In genomic region chr19:45079769-45080515, GRCm38 (mm10) we compare ENCODE assay signal across 9 mouse cellular contexts. TPM values are rescaled to one million over a fixed set of nuclear protein-coding genes. Genes with fewer than 3 reads are reported as not detected.
DNase-seq lines count a peak whose midpoint lies in the region; ATAC-seq lines count a peak whose summit lies in the region.
"Had no signal": no experiment of that assay in that cellular context is flagged by ENCODE, and none has a peak within 500 bp of the region (broad histone marks: within the 10 kb centered on the region; RNA-seq: fewer than 3 reads in every experiment).

No protein-coding gene starts in this region.

- H3K4me1 ChIP-seq in limb, embryonic 15.5 days: peaks cover 65% of the 10 kb centered on the region
- H3K4me1 ChIP-seq in midbrain, embryonic 16.5 days (ENCODE audit: control insufficient read depth, insufficient read depth, low read length): peaks cover 33% of the 10 kb centered on the region

- peaks cover 84% of the 10 kb centered on the region for H3K27me3 ChIP-seq in limb, embryonic 15.5 days
- H3K27me3 ChIP-seq in midbrain, embryonic 16.5 days (ENCODE audit: control insufficient read depth, insufficient read depth, low read depth, low read length): peaks cover 47% of the 10 kb centered on the region

- ATAC-seq in inflammation-experienced regulatory T-cells, adult 6 months: peak; percentile 54
- peak; percentile 50; the same call in 1 of the 2 replicates for ATAC-seq in limb, embryonic 15.5 days (ENCODE audit: insufficient number of reproducible peaks, low FRiP score, low TSS enrichment, low read depth)
- ATAC-seq in midbrain, embryonic 16.5 days: 0 out of 2 replicates have a peak, but pooled peaks have one; percentile 18

- no peaks in the 10 kb centered on the region for H3K9me3 ChIP-seq in limb, embryonic 15.5 days
- H3K9me3 ChIP-seq in midbrain, embryonic 16.5 days (replicated peaks; ENCODE audit: control insufficient read depth, low read length, poor library complexity, severe bottlenecking): no peaks in the 10 kb centered on the region

- H3K4me3 ChIP-seq in limb, embryonic 15.5 days: peak overlapping the region; percentile 35
- peak overlapping the region; percentile 29 for H3K4me3 ChIP-seq in midbrain, embryonic 16.5 days (ENCODE audit: low read depth, low read length)

- no peaks in the 10 kb centered on the region for H3K36me3 ChIP-seq in limb, embryonic 15.5 days
- no peaks in the 10 kb centered on the region for H3K36me3 ChIP-seq in midbrain, embryonic 16.5 days (ENCODE audit: control insufficient read depth, insufficient read depth, low read length)

- under 1% methylated on average over 45 of the region's 45 CpGs for WGBS in limb, embryonic 15.5 days
- WGBS in midbrain, embryonic 16.5 days: 1% methylated on average over 45 of the region's 45 CpGs

- H3K4me2 ChIP-seq in limb, embryonic 15.5 days: peak overlapping the region; percentile 70
- H3K4me2 ChIP-seq in midbrain, embryonic 16.5 days (ENCODE audit: low read length): peak overlapping the region; percentile 57

- peak overlapping the region; percentile 80 for H3K27ac ChIP-seq in limb, embryonic 15.5 days
- no peak overlapping the region for H3K27ac ChIP-seq in midbrain, embryonic 16.5 days (ENCODE audit: low read length)

- peak overlapping the region; percentile 23; the same call in 1 of the 2 replicates for H3K9ac ChIP-seq in limb, embryonic 15.5 days
- H3K9ac ChIP-seq in midbrain, embryonic 16.5 days (ENCODE audit: low read depth, low read length): peak overlapping the region; percentile 6; the same call in 1 of the 2 replicates

- DNase-seq in ovary, adult 18-20 months (ENCODE audit: low spot score): peak; percentile 85
- DNase-seq in ovary, postnatal 10 days (ENCODE audit: low spot score): no peak
- peak; percentile 76 to 79 for DNase-seq in cerebellum, postnatal 25 days
- peak; percentile 47 to 59 for DNase-seq in gastrocnemius, postnatal 4 days (ENCODE audit: low spot score in 2 of 2)
- DNase-seq in testis, postnatal 10 days (ENCODE audit: low spot score): peak; percentile 90

RNA-seq across cellular contexts. Expression of gene Kazald1, which starts 4.9 kb away (rescaled TPM):
- total RNA-seq in gastrocnemius, postnatal 4 days (2021): 1 to 10 TPM; 8.0 to 8.9 TPM
- 1 to 10 TPM in 1 of 3 experiments, under 1 TPM in 2; 0.21 to 1.0 (median 0.56) TPM for polyA plus RNA-seq in inflammation-experienced regulatory T-cells, adult 6 months (2017; shearing (Covaris generic))
- polyA plus RNA-seq in limb, embryonic 15.5 days (2015; fragmentation: Nextera tagmentation; extraction: Ambion mirVana): 38.5 and 60.8 TPM in 2 replicates
- 1.3 and 1.9 TPM in 2 replicates for polyA plus RNA-seq in midbrain, embryonic 16.5 days (2015; fragmentation: Nextera tagmentation; extraction: Ambion mirVana)
- total RNA-seq: neutrophil, adult 5-6 weeks had no signal

RNA-seq across cellular contexts. Expression of gene Sfxn3, which starts 32.6 kb away (rescaled TPM):
- total RNA-seq in gastrocnemius, postnatal 4 days (2021): 10 to 100 TPM; 24.1 to 25.2 TPM
- 10 to 100 TPM; 61.5 to 97.7 (median 97.5) TPM for polyA plus RNA-seq in inflammation-experienced regulatory T-cells, adult 6 months (2017; shearing (Covaris generic))
- polyA plus RNA-seq in limb, embryonic 15.5 days (2015; fragmentation: Nextera tagmentation; extraction: Ambion mirVana): 33.8 and 36.9 TPM in 2 replicates
- polyA plus RNA-seq in midbrain, embryonic 16.5 days (2015; fragmentation: Nextera tagmentation; extraction: Ambion mirVana): 95.9 and 101 TPM in 2 replicates

RNA-seq across cellular contexts. Expression of gene Pdzd7, which starts 34.4 kb away (rescaled TPM):
- total RNA-seq in gastrocnemius, postnatal 4 days (2021): 1 to 10 TPM; 1.2 to 2.0 TPM
- not detected for polyA plus RNA-seq in inflammation-experienced regulatory T-cells, adult 6 months (2017; shearing (Covaris generic))
- polyA plus RNA-seq in limb, embryonic 15.5 days (2015; fragmentation: Nextera tagmentation; extraction: Ambion mirVana): 0.16 and 0.37 TPM in 2 replicates
- polyA plus RNA-seq in midbrain, embryonic 16.5 days (2015; fragmentation: Nextera tagmentation; extraction: Ambion mirVana): 2.9 and 3.9 TPM in 2 replicates
- total RNA-seq: neutrophil, adult 5-6 weeks had no signal

Comparison
In these comparisons a context has a peak if more than half of its experiments do, and no peak if none do; other contexts are left out.
1. RNA of gene Kazald1, which starts 4.9 kb away (polyA plus RNA-seq): 38.5 to 60.8 TPM in limb, embryonic 15.5 days; 1.3 to 1.9 TPM in midbrain, embryonic 16.5 days and 0.21 to 1.0 TPM in inflammation-experienced regulatory T-cells, adult 6 months; every median in the first group is over 10 times any median in the second.
2. Peak in every context shown above with its lines, with median percentiles within 50 percentile points of each other: ATAC-seq.